In the genomic region with DNA sequence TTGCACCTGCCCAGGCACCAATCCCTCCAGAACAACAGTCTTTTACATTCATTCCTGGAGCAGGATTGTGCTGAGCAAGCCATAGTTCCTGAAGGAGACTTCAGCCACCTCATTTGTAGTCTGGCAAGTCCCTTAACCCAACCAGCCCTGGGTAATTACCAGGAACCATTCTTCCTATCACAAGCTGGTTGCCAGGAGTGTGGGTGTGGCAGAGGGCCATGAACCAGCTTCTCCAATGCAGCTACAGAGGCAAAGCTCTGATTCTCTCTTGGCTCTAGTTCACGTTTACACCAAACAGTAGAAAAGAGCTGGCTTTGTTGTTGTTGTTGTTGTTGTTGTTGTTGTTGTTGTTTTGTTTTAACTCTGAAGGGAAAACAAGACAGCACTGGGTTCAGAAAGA, we compare ENCODE assay signal across 14 mouse cellular contexts. TPM values are rescaled to one million over a fixed set of nuclear protein-coding genes. Genes with fewer than 3 reads are reported as not detected.
A peak's percentile ranks its signal among the peaks of the same experiment; 100 is the strongest.
DNase-seq lines count a peak whose midpoint lies in the region; ATAC-seq and TF ChIP-seq lines count a peak whose summit lies in the region.
"Had no signal": no experiment of that assay in that cellular context is flagged by ENCODE, and none has a peak within 500 bp of the region (broad histone marks: within the 10 kb centered on the region; RNA-seq: fewer than 3 reads in every experiment).

No protein-coding gene starts in this region.

- no peak for TF ChIP-seq CTCF in midbrain, postnatal 0 days (IDR thresholded peaks at IDR 0.05)
- no peak for TF ChIP-seq CTCF in olfactory bulb, adult 2 months (IDR thresholded peaks at IDR 0.05; ENCODE audit: insufficient read depth, low read depth, low read length)
- TF ChIP-seq CTCF in liver, postnatal 0 days (IDR thresholded peaks at IDR 0.05; ENCODE audit: low read depth) = no peak

- 49% methylated on average over 1 of the region's 1 CpGs for WGBS in kidney, embryonic 14.5 days
- WGBS in midbrain, postnatal 0 days = 38% methylated on average over 1 of the region's 1 CpGs
- WGBS in midbrain, embryonic 15.5 days = 35% methylated on average over 1 of the region's 1 CpGs
- WGBS in olfactory bulb, adult 2 months = 19% methylated on average over 1 of the region's 1 CpGs
- WGBS in liver, postnatal 0 days (ENCODE audit: insufficient replicate concordance) = 70% methylated on average over 1 of the region's 1 CpGs
- WGBS in neural tube, embryonic 15.5 days = 41% methylated on average over 1 of the region's 1 CpGs

- no peak for TF ChIP-seq POLR2A in olfactory bulb, adult 2 months (IDR thresholded peaks at IDR 0.05; ENCODE audit: insufficient read depth, low read depth, low read length)

- no peaks in the 10 kb centered on the region for H3K36me3 ChIP-seq in kidney, embryonic 14.5 days (ENCODE audit: control insufficient read depth, insufficient read depth, low read length)
- H3K36me3 ChIP-seq in midbrain, postnatal 0 days (ENCODE audit: insufficient read depth, low read length) = no peaks in the 10 kb centered on the region
- no peaks in the 10 kb centered on the region for H3K36me3 ChIP-seq in midbrain, embryonic 15.5 days (replicated peaks)
- H3K36me3 ChIP-seq in liver, postnatal 0 days (replicated peaks; ENCODE audit: insufficient read depth, low read length) = no peaks in the 10 kb centered on the region
- no peaks in the 10 kb centered on the region for H3K36me3 ChIP-seq in neural tube, embryonic 15.5 days
- H3K36me3 ChIP-seq: embryonic facial prominence, embryonic 12.5 days; hindbrain, embryonic 15.5 days; limb, embryonic 13.5 days had no signal

- H3K4me2 ChIP-seq in kidney, embryonic 14.5 days (replicated peaks; ENCODE audit: low read depth, low read length) = no peak overlapping the region
- no peak overlapping the region for H3K4me2 ChIP-seq in midbrain, postnatal 0 days (ENCODE audit: low read depth, low read length, poor library complexity, severe bottlenecking)
- no peak overlapping the region for H3K4me2 ChIP-seq in midbrain, embryonic 15.5 days
- H3K4me2 ChIP-seq in liver, postnatal 0 days (ENCODE audit: low read depth, low read length) = no peak overlapping the region
- no peak overlapping the region for H3K4me2 ChIP-seq in neural tube, embryonic 15.5 days
- H3K4me2 ChIP-seq: embryonic facial prominence, embryonic 12.5 days; hindbrain, embryonic 15.5 days; limb, embryonic 13.5 days; lung, embryonic 14.5 days had no signal

- H3K4me1 ChIP-seq in kidney, embryonic 14.5 days (ENCODE audit: control insufficient read depth, insufficient read depth, low read length) = peaks cover 8% of the 10 kb centered on the region; the same call in 1 of the 2 replicates
- peaks cover 4% of the 10 kb centered on the region; the same call in 1 of the 2 replicates for H3K4me1 ChIP-seq in midbrain, postnatal 0 days (ENCODE audit: insufficient read depth, low read length)
- peaks cover 14% of the 10 kb centered on the region for H3K4me1 ChIP-seq in midbrain, embryonic 15.5 days
- peaks cover 33% of the 10 kb centered on the region for H3K4me1 ChIP-seq in olfactory bulb, adult 2 months (ENCODE audit: control insufficient read depth, insufficient read depth, low read length)
- H3K4me1 ChIP-seq in liver, postnatal 0 days (ENCODE audit: insufficient read depth) = no peaks in the 10 kb centered on the region
- H3K4me1 ChIP-seq in neural tube, embryonic 15.5 days = peaks cover 18% of the 10 kb centered on the region

- peak; percentile 35 for DNase-seq in kidney, adult 18-20 months
- DNase-seq in midbrain, postnatal 0 days (ENCODE audit: low spot score) = peak; percentile 13
- DNase-seq in gonadal fat pad, adult 2 months (ENCODE audit: low read depth) = peak; percentile 59
- no peak for DNase-seq in liver, postnatal 0 days
- DNase-seq: cerebellum, adult 9-11 months; gastrocnemius, postnatal 36 days; lung, embryonic 14.5 days had no signal

- TF ChIP-seq EP300 in liver, postnatal 0 days (IDR thresholded peaks at IDR 0.05; ENCODE audit: low read depth) = no peak

- ATAC-seq in kidney, embryonic 14.5 days (ENCODE audit: low FRiP score, low TSS enrichment) = no peak
- no peak for ATAC-seq in midbrain, postnatal 0 days (ENCODE audit: low FRiP score)
- ATAC-seq in midbrain, embryonic 15.5 days (replicated peaks) = no peak
- ATAC-seq in liver, postnatal 0 days = no peak
- no peak for ATAC-seq in neural tube, embryonic 15.5 days (ENCODE audit: low FRiP score)

- H3K27ac ChIP-seq in kidney, embryonic 14.5 days (ENCODE audit: low read depth, low read length) = no peak overlapping the region
- H3K27ac ChIP-seq in midbrain, postnatal 0 days (ENCODE audit: low read depth, low read length) = no peak overlapping the region
- no peak overlapping the region for H3K27ac ChIP-seq in midbrain, embryonic 15.5 days
- peak overlapping the region; percentile 89 for H3K27ac ChIP-seq in olfactory bulb, adult 2 months (ENCODE audit: insufficient read depth, low read depth, low read length)
- no peak overlapping the region for H3K27ac ChIP-seq in liver, postnatal 0 days (ENCODE audit: low read depth)
- no peak overlapping the region for H3K27ac ChIP-seq in neural tube, embryonic 15.5 days (replicated peaks)
- H3K27ac ChIP-seq: embryonic facial prominence, embryonic 12.5 days; hindbrain, embryonic 15.5 days; limb, embryonic 13.5 days had no signal

- H3K27me3 ChIP-seq in kidney, embryonic 14.5 days (ENCODE audit: control insufficient read depth, insufficient read depth, low read length) = peaks cover 4% of the 10 kb centered on the region; the same call in 1 of the 2 replicates
- H3K27me3 ChIP-seq in midbrain, postnatal 0 days (ENCODE audit: insufficient read depth, low read length) = no peaks in the 10 kb centered on the region
- no peaks in the 10 kb centered on the region for H3K27me3 ChIP-seq in midbrain, embryonic 15.5 days (replicated peaks)
- H3K27me3 ChIP-seq in liver, postnatal 0 days (ENCODE audit: insufficient read depth, low read length) = no peaks in the 10 kb centered on the region
- no peaks in the 10 kb centered on the region for H3K27me3 ChIP-seq in neural tube, embryonic 15.5 days (replicated peaks)
- H3K27me3 ChIP-seq: embryonic facial prominence, embryonic 12.5 days; hindbrain, embryonic 15.5 days had no signal

- no peak overlapping the region for H3K9ac ChIP-seq in kidney, embryonic 14.5 days (ENCODE audit: low read depth, low read length)
- H3K9ac ChIP-seq in midbrain, postnatal 0 days (replicated peaks; ENCODE audit: low read length, poor library complexity, severe bottlenecking) = no peak overlapping the region
- H3K9ac ChIP-seq in midbrain, embryonic 15.5 days = no peak overlapping the region
- H3K9ac ChIP-seq in liver, postnatal 0 days (replicated peaks) = no peak overlapping the region
- no peak overlapping the region for H3K9ac ChIP-seq in neural tube, embryonic 15.5 days (replicated peaks)
- H3K9ac ChIP-seq: embryonic facial prominence, embryonic 12.5 days; hindbrain, embryonic 15.5 days; limb, embryonic 13.5 days; lung, embryonic 14.5 days had no signal

- no peak overlapping the region for H3K4me3 ChIP-seq in kidney, embryonic 14.5 days (ENCODE audit: low read length)
- H3K4me3 ChIP-seq in midbrain, postnatal 0 days (ENCODE audit: low read depth, low read length) = no peak overlapping the region
- no peak overlapping the region for H3K4me3 ChIP-seq in midbrain, embryonic 15.5 days
- no peak overlapping the region for H3K4me3 ChIP-seq in olfactory bulb, adult 2 months (ENCODE audit: insufficient read depth, low read depth, low read length)
- no peak overlapping the region for H3K4me3 ChIP-seq in liver, postnatal 0 days (ENCODE audit: low read depth, low read length)
- no peak overlapping the region for H3K4me3 ChIP-seq in neural tube, embryonic 15.5 days (replicated peaks)
- H3K4me3 ChIP-seq: embryonic facial prominence, embryonic 12.5 days; hindbrain, embryonic 15.5 days; limb, embryonic 13.5 days had no signal

- no peaks in the 10 kb centered on the region for H3K9me3 ChIP-seq in kidney, embryonic 14.5 days (ENCODE audit: control insufficient read depth, low read length)
- H3K9me3 ChIP-seq in midbrain, postnatal 0 days (ENCODE audit: low read length) = no peaks in the 10 kb centered on the region
- H3K9me3 ChIP-seq in midbrain, embryonic 15.5 days = no peaks in the 10 kb centered on the region
- no peaks in the 10 kb centered on the region for H3K9me3 ChIP-seq in liver, postnatal 0 days (ENCODE audit: low read length)
- no peaks in the 10 kb centered on the region for H3K9me3 ChIP-seq in neural tube, embryonic 15.5 days (replicated peaks)
- H3K9me3 ChIP-seq: embryonic facial prominence, embryonic 12.5 days; hindbrain, embryonic 15.5 days; limb, embryonic 13.5 days had no signal

RNA-seq across cellular contexts. Expression of gene Plekha1, which starts 3.1 kb away (rescaled TPM):
- polyA plus RNA-seq in kidney, embryonic 14.5 days (2014; fragmentation: Nextera tagmentation; extraction: Ambion mirVana) = 36.7 and 72.9 TPM in 2 replicates
- 94.4 and 106 TPM in 2 replicates for total RNA-seq in midbrain, postnatal 0 days (2014; rRNA removed)
- 46.8 and 51.7 TPM in 2 replicates for polyA plus RNA-seq in midbrain, postnatal 0 days (2015; fragmentation: Nextera tagmentation; extraction: Ambion mirVana)
- polyA plus RNA-seq in midbrain, embryonic 15.5 days (2015; fragmentation: Nextera tagmentation; extraction: Ambion mirVana) = 63.7 and 72.9 TPM in 2 replicates
- 77.5 and 85.0 TPM in 2 replicates for polyA plus RNA-seq in gonadal fat pad, adult 2 months (2012; rRNA removed)
- polyA plus RNA-seq in olfactory bulb, adult 2 months (2012; ENCODE audit: insufficient read depth, insufficient read length, low replicate concordance, missing spikeins) = 219 TPM in 1 of 2 replicates, not detected in the other
- polyA plus RNA-seq in liver, postnatal 0 days (2015; fragmentation: Nextera tagmentation; extraction: Ambion mirVana) = 12.8 and 15.8 TPM in 2 replicates
- polyA plus RNA-seq in neural tube, embryonic 15.5 days (2015; fragmentation: Nextera tagmentation; extraction: Ambion mirVana) = 53.6 and 57.9 TPM in 2 replicates
